Mouse (Mus musculus): ENCODE results near the gene Nsdhl. TPM values are rescaled to one million over a fixed set of nuclear protein-coding genes. Genes with fewer than 3 reads are reported as not detected.

Nsdhl gene
- total RNA-seq (2012; rRNA removed): 17.9 and 19.4 TPM in 2 replicates
- polyA plus RNA-seq (2012; ENCODE audit: insufficient read depth in 1 of 2, insufficient read length in 2 of 2, low read depth in 1 of 2, low replicate concordance in 2 of 2, missing spikeins in 1 of 2): 10 to 100 TPM in 1 of 2 experiments, not detected in 1; 23.1 TPM

GRCm38 (mm10) chrX:72917884-72918681, at the start of gene Nsdhl, which contains the start of gene Cetn2:
Gene Nsdhl (plus strand): TSS chrX:72918557.
Gene Cetn2 (minus strand): TSS chrX:72918411.
- Histone ChIP-seq H3K79me2 (ENCODE audit: control insufficient read depth, insufficient read depth, low read length, poor library complexity) (no peaks in the 10 kb centered on the region; the same call in 1 of the 2 replicates), H3K36me3 (ENCODE audit: control insufficient read depth in 1 of 2, insufficient read depth in 2 of 2, low read length in 2 of 2) (peaks cover 0 to 2% of the 10 kb centered on the region in 2 experiments; a peak in 1 of 4 replicates), H3K27ac (ENCODE audit: control insufficient read depth, low read depth, low read length) (peak within 1 kb of the TSS; percentile 56), H3K9ac (ENCODE audit: control insufficient read depth, low read depth, low read length, poor library complexity, severe bottlenecking) (peak within 1 kb of the TSS; percentile 67), H3K27me3 (ENCODE audit: control insufficient read depth in 1 of 2, insufficient read depth in 2 of 2, low read length in 2 of 2) (no peaks in the 10 kb centered on the region), H3K4me1 (ENCODE audit: control insufficient read depth in 1 of 2, insufficient read depth in 2 of 2, low read length in 2 of 2) (no peaks in the 10 kb centered on the region), H3K4me3 (ENCODE audit: control insufficient read depth in 1 of 2, insufficient read depth in 1 of 2, low read depth in 2 of 2, low read length in 2 of 2) (peak within 1 kb of the TSS; percentile 82 to 89), H3K9me3 (replicated peaks; ENCODE audit: insufficient read depth, low read length) (no peaks in the 10 kb centered on the region)
- peak; percentile 94 for DNase-seq (ENCODE audit: low read depth, low spot score)
- no peak for TF ChIP-seq USF1 (IDR thresholded peaks at IDR 0.05; ENCODE audit: low read depth, low read length)
- TF ChIP-seq MAZ (IDR thresholded peaks at IDR 0.05; ENCODE audit: low read depth, low read length): no peak
- peak; percentile 73 for TF ChIP-seq NELFE (IDR thresholded peaks at IDR 0.05; ENCODE audit: low read depth, low read length)
- no peak for TF ChIP-seq ZMIZ1 (IDR thresholded peaks at IDR 0.05; ENCODE audit: low read depth, low read length)
- no peak for TF ChIP-seq KAT2A (conservative IDR thresholded peaks at IDR 0.05; ENCODE audit: low read depth, low read length)
- TF ChIP-seq GABPA (IDR thresholded peaks at IDR 0.05; ENCODE audit: low read depth, low read length): no peak
- 0 out of 2 replicates have a peak, but pooled peaks have one; percentile 4 for TF ChIP-seq TCF12 (IDR thresholded peaks at IDR 0.05; ENCODE audit: low read depth, low read length)
- no peak for TF ChIP-seq MAFK (IDR thresholded peaks at IDR 0.05; ENCODE audit: borderline replicate concordance, low read depth, low read length)
- TF ChIP-seq NRF1 (IDR thresholded peaks at IDR 0.05; ENCODE audit: insufficient read depth, low read depth, low read length, poor library complexity, severe bottlenecking): 0 out of 2 replicates have a peak, but pooled peaks have one; percentile 35
- peak; percentile 0 to 90; a peak in 3 of 4 replicates for TF ChIP-seq POLR2A (IDR thresholded peaks at IDR 0.05; ENCODE audit: control insufficient read depth in 1 of 2, insufficient read depth in 1 of 2, low read depth in 1 of 2, low read length in 2 of 2, poor library complexity in 1 of 2)
- TF ChIP-seq RAD21 (IDR thresholded peaks at IDR 0.05; ENCODE audit: low read depth, low read length): no peak
- no peak for TF ChIP-seq MYB (IDR thresholded peaks at IDR 0.05; ENCODE audit: low read depth, low read length)
- peak; percentile 78 for TF ChIP-seq SIN3A (IDR thresholded peaks at IDR 0.05; ENCODE audit: low read length)
- peak; percentile 96 for TF ChIP-seq TBP (IDR thresholded peaks at IDR 0.05; ENCODE audit: low read depth, low read length)
- no peak for TF ChIP-seq GATA1 (IDR thresholded peaks at IDR 0.05; ENCODE audit: low read depth, low read length)
- no peak for TF ChIP-seq CHD1 (IDR thresholded peaks at IDR 0.05; ENCODE audit: low read depth, low read length)
- TF ChIP-seq MXI1 (IDR thresholded peaks at IDR 0.05; ENCODE audit: low read depth, low read length): peak; percentile 89
- TF ChIP-seq BHLHE40 (IDR thresholded peaks at IDR 0.05; ENCODE audit: borderline replicate concordance, low read depth, low read length): no peak
- TF ChIP-seq HCFC1 (IDR thresholded peaks at IDR 0.05; ENCODE audit: low read depth, low read length): peak; percentile 66; the same call in 1 of the 2 replicates
- no peak for TF ChIP-seq EP300 (IDR thresholded peaks at IDR 0.05; ENCODE audit: low read depth in 1 of 2, low read length in 2 of 2)
- no peak for TF ChIP-seq TAL1 (IDR thresholded peaks at IDR 0.05; ENCODE audit: low read length)
- TF ChIP-seq ELF1 (IDR thresholded peaks at IDR 0.05; ENCODE audit: low read depth, low read length): peak; percentile 35; the same call in 1 of the 2 replicates
- TF ChIP-seq POLR2AphosphoS2 (IDR thresholded peaks at IDR 0.05; ENCODE audit: low read length): no peak
- no peak for TF ChIP-seq CHD2 (IDR thresholded peaks at IDR 0.05; ENCODE audit: low read length)
- no peak for TF ChIP-seq E2F4 (IDR thresholded peaks at IDR 0.05; ENCODE audit: borderline replicate concordance, low read depth, low read length)
- TF ChIP-seq ETS1 (IDR thresholded peaks at IDR 0.05; ENCODE audit: low read depth, low read length): no peak

Measured in MEL (cell line).